Mouse (Mus musculus) olfactory bulb, adult 2 months (tissue): ENCODE data around the gene Pdzd7.

ENCODE experiments used
- CTCF ChIP-seq: fragments of 200-500 bp; IDR thresholded peaks from 2 replicates; pipeline ENCODE4 v1.5.1; 2012; ENCODE audit warnings: low read depth, mild to moderate bottlenecking, low read length, moderate library complexity; ENCODE audit not compliant: insufficient read depth
- POLR2A ChIP-seq: fragments of 200-500 bp; IDR thresholded peaks from 2 replicates; pipeline ENCODE4 v1.6.1; 2012; ENCODE audit warnings: mild to moderate bottlenecking, low read depth, low read length, moderate library complexity; ENCODE audit not compliant: insufficient read depth

DNA sequence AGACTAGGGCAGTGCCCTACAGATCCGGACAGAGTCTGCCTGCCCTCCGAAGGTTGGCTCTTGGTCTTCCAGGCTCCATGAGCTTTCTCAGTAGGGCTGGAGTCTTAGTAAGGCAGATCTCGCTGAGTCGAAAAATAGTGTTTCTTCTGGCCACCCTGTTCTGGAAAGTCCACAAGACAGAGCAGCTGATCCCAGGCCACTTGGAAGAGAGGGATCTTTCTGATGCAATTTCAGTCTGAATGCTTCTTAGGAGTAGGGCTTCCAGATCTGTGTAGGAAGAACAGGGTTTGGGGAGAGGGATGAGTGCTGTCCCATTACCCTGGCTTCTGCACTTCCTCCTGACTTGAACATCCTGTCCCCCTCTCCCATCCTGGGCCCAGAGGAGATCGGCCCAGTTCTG is at the start of gene Pdzd7:
- TF ChIP-seq POLR2A = no peak
- no peak for TF ChIP-seq CTCF
